Mouse (Mus musculus): Measurements from ENCODE around the gene 9530053A07Rik.

The 9530053A07Rik gene

GRCm38 (mm10) chr7:28179228-28179627, 50.0 kb downstream of the 9530053A07Rik start, which contains the start of gene Dyrk1b:
TSS of gene Dyrk1b (plus strand) at chr7:28179469.
- DNase-seq: peak; percentile 99

DNA sequence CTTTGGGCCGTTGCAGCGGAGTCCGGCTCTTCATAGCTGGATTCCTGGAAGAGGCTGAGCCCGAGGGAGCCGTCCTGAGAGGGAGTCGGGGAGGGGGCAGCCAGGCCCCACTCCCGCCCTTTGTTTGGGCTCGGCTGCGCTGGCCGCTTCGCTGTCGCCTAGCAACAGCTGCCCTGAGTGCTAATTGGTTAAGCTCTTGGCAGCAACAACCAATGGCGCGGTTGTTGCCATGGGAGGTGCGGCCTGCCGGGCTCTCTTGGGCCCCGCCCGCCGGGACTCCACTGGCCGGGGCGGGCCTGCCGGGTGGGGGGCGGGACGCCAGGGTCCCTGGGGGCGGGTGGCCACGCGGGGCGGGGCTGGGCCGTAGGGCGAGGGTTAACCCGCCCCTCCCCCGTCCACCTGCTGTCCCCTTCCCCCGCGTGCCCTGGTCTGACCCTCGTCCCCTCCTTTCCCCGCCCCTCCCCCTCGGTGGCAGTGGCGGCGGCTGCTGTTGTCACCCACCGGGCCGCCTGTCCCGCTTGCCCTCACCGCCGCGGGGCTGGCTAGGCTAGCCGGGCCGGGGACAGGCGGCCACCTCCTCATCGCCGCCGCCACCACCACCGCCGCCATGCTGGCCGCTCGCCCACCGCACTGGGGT, 50.6 kb downstream of the 9530053A07Rik start:
- peak; percentile 99 for DNase-seq

DNA sequence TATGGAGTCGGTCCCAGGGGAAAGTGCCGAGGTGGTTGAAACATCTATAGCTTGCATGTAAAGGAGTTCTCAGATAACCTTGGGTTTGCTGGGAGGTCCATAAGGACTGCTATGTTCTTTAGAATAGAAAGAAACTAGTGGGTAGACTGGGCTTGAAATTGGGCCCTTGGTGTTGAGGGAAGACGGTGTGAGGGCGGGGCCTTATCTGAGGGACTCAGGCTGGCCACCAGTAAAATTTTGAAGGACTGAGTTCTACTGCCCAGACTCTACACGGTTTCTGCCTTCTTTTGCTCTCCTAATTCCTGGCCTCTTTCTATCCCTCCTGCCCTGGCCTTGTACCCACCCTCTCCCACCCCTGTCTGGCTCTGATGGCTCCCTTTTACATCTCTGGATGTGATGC, 51.6 kb downstream of the 9530053A07Rik start:
- DNase-seq: no peak

DNA sequence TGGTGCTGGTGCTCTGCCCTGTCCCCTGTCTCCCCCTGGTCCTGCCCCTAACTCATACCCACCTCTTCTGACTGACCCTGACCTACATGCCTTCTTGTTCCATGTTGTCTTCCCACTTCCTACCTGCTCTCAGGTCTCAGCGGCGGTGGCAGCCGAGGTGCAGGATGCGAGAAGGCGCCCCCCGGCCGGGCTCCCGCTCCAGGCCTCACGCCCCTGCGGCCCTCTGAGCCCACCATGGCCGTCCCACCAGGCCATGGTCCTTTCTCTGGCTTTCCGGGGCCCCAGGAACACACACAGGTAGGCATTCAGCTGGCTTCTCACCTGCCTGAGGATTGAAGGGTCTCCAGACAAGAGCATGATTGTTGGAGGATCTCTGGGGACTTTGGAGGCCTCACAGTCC, 52.1 kb downstream of the 9530053A07Rik start:
- no peak for DNase-seq

DNA sequence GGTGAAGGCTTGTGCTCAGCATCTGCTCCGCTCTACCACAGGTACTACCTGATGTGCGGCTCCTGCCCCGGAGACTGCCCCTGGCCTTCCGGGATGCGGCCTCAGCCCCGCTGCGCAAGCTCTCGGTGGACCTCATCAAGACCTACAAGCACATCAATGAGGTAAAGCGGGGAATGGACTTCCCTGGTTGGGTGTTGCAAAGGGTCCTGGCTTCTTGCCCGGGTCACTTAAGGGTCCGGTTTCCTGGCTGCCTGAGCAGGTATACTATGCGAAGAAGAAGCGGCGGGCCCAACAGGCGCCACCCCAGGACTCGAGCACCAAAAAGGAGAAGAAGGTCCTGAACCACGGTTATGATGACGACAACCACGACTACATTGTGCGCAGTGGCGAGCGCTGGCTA, 53.1 kb downstream of the 9530053A07Rik start:
- DNase-seq: no peak

DNA sequence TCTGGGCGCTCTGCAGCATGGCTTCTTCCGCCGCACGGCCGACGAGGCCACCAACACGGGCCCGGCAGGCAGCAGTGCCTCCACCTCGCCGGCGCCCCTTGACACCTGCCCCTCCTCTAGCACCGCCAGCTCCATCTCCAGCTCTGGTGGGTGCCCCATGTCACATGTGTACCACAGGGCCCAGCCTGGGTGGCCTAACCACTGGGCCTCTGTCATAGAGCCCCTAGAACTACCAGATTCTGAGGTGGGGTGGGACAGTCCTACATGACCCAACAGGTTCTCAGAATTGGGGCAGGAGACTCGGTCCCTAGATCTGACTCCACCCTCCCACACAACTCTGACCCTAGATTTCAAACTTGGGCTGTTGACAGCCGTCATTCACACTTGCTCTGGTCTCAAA, 56.6 kb downstream of the 9530053A07Rik start:
- no peak for DNase-seq

GRCm38 (mm10) chr7:28186631-28187030, 57.4 kb downstream of the 9530053A07Rik start:
- DNase-seq: no peak

DNA sequence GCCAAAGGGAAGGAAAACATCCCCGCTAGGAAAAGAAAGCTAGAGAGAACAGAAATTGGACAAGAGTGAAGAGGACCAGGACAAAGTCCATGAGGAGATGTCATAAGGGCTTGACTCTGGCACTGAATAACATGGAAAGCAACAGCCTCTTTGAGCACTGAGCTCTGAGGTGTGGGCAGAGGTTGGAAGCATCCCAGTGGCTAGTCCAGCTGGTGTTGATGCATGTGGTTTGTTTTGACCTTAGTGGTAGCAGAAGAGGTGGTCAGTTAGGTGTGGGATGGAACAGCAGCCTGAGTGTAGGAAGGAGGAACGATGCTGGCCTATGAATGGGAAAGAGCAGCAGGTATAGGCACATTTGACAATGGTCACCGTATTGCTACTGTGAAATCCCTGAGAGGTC, 62.2 kb downstream of the 9530053A07Rik start:
- no peak for DNase-seq

DNA sequence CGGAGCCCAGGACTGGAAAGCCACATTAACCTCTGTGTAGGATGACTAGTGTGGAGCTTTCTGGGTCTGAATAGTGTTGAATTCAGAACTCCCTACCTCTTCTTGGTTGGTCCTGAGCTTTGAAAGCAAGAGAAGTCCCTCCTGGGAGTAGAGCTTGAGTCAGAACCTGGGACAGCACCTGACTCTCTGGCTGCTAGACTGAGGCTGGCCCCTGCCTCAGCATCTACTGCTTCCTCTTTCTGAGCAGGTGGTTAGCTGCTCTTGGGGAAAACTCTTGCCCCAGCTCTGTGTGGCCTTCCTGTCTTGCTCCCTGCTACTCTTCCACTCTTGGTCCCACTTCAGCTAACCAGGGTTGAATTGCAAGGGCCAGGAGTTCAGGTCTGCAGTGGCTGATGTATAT, 62.6 kb downstream of the 9530053A07Rik start:
- no peak for DNase-seq

DNA sequence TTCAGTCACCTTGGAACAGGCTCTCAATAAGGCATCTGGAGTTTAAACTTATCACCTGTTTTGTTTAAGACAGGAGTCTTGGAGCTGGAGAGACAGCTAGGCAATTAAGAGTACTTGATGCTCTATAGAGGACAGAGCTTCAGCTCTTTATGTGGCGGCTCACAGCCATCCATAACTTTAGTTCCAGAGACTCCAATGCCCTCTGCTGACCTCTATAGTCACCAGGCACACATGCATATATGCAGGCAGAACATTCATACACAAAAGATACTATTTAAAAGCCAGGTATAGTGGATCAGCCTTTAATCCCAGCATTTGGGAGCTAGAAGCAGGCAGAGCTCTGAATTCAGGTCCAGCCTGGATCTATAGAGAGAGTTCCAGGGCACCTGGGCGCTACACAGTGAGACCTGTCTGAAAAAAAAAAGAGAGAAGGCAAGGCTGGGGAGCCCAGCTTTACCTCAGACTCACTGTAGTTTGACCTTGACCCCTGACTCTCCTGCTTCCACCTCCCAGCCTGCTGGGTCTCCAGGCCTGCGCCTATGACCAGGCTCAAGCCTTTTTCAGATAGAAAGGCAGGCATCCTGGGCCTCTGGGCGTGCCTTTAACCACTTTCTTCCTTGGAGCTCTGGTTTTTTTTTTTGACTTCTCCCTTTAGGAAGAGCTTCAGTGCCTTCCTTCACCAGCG, 66.3 kb downstream of the 9530053A07Rik start:
- DNase-seq: no peak

DNA sequence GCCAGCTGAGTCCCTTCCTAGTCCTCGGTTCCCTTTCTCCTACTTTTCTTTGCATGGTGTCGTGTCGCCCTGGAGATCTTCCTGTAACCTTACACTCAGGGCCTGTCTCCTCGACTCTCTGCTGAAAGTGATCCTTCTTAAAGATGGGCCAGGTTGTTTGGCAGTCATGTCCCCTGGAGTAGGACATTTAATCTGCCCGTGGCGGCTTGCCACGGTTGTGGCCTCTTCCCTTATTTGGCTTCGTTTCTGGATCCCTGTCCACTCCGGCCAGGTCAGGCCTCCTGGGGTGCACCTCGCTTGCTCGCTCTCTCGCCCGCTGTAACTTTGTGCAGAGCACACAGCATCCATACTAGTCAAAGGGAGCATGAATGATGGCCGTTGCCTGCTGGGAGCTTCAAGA, 67.3 kb downstream of the 9530053A07Rik start:
- DNase-seq: no peak

DNA sequence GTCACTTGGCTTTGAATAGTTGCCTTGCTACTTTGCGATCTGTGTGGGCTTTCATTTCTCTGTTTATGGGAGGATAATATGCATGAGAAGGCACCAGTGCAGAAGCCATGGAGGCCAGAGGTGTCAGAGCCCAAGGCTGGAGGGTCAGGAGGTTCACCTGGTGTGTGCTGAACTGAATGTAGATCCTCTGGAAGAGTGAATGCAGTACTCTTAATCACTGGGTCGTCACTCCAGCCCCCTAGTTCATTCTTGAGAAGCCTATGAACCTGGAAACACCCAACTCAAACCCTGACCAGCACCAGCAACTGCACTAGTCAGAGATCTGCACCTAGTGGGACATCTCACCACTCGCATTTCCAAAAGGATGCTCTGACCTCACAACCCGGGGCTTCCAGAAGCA, 69.8 kb downstream of the 9530053A07Rik start:
- DNase-seq: no peak

DNA sequence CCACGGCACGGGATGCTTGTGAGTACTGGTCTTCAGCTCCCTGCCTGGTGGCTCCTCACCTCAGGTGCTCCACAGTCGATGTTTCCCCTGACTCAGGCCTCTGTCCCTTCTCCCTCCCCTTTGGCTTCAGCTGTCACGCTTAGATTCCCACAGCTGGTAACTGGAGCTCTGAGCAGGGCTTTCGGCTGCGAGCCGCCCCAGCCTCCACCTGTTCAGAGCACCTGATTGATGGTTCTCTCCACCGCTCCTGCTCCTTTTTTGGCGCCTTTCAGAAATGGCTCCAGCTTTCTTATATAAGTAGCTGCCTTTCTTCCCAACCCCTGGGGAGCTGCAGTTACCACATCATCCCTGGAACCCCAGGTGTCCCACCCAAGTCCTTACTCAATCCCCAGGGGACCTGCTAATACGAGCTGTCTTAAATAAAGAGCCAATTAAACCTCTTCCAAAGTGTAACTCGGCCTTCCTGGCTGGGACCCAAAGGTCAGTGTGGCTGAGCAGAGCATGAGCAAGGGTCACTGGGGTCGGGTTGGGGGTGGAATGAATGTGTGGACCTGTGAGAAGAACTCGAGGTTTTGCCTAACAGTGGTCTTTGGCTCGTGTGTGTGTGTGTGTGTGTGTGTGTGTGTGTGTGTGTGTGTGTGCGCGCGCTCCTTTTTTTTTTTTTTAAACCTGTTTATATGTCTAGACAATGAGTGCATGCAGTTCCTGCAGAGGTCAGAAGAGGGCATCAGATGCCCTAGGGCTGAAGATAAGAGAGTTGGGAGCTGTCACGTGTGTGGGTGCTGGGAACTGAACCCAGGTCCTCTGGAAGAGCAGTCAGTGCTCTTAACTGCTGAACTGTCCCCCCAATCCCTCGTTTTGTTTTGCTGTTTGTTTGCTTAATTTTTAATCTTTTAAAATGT, 74.2 kb downstream of the 9530053A07Rik start:
- DNase-seq: peak; percentile 18

GRCm38 (mm10) chr7:28206044-28206600, 76.9 kb downstream of the 9530053A07Rik start:
- DNase-seq: no peak

DNA sequence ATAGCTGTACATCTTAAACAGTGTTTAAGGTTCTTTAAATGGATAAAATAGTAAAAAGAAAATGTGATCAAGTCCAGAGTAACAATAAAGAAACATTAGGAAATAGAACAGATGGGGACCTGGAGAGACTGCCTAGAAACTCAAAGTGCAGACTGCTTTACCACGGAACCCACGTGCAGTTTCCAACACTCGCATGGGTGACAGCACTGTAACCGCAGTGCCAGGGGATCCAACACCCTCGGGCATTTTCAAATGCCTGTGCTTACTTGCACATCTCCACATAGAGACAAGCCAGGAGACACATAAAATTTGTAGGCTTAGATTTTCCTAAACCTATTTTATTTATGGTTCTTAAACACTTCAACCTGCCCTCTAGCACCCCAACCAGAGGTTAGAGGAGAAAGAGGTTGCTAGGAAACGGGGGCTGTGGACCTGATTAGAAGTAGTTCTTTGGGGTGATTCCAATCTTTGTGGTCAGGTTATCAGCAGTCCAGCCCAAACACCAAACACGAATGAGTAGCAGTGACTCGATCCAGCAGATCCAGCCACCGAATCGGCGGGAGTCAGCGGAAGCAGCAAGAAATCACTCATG, 79.2 kb downstream of the 9530053A07Rik start:
- no peak for DNase-seq

GRCm38 (mm10) chr7:28208988-28209508, 79.8 kb downstream of the 9530053A07Rik start:
- DNase-seq: peak; percentile 84

GRCm38 (mm10) chr7:28210731-28211130, 81.5 kb downstream of the 9530053A07Rik start:
- no peak for DNase-seq

- peak; percentile 30 for DNase-seq
Measured at GRCm38 (mm10) chr7:28214142-28214541, 84.9 kb downstream of the 9530053A07Rik start.
